ENCODE assay signal across 10 mouse cellular contexts in the genomic region with DNA sequence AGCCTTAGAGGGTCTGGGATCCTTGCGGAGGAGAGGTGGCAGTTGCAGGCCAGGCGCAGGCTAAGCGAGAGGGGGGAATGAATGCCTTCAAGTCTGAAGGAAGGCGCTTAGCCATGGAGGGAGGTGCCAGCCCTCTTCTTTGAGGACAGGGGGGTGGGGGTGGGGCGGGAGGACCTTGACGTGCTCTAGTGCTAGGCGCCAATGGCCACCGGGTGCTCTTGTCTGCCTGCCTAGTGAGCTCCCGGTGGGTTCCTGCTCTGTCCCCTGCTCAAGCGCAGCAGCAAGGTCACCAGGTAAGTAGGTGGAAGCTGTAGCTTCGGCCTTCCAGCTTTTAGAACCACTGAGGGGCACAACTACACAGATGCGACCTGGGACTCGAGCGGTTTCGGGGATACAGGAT. TPM values are rescaled to one million over a fixed set of nuclear protein-coding genes. Genes with fewer than 3 reads are reported as not detected.
DNase-seq lines count a peak whose midpoint lies in the region; ATAC-seq and TF ChIP-seq lines count a peak whose summit lies in the region.
"Had no signal": no experiment of that assay in that cellular context is flagged by ENCODE, and none has a peak within 500 bp of the region (broad histone marks: within the 10 kb centered on the region; RNA-seq: fewer than 3 reads in every experiment).

No protein-coding gene starts in this region.

- H3K27me3 ChIP-seq in testis, adult 2 months (ENCODE audit: control insufficient read depth, insufficient read depth, low read length): no peaks in the 10 kb centered on the region
- H3K27me3 ChIP-seq in forebrain, embryonic 15.5 days: peaks cover 9% of the 10 kb centered on the region; the same call in 1 of the 2 replicates
- H3K27me3 ChIP-seq in liver, embryonic 13.5 days: peaks cover 48% of the 10 kb centered on the region

- H3K4me2 ChIP-seq in forebrain, embryonic 15.5 days (replicated peaks): peak overlapping the region; percentile 98
- H3K4me2 ChIP-seq in liver, embryonic 13.5 days: peak overlapping the region; percentile 76

- no peaks in the 10 kb centered on the region for H3K9me3 ChIP-seq in forebrain, embryonic 15.5 days
- no peaks in the 10 kb centered on the region for H3K9me3 ChIP-seq in liver, embryonic 13.5 days (replicated peaks)

- no peaks in the 10 kb centered on the region for H3K36me3 ChIP-seq in testis, adult 2 months (ENCODE audit: control insufficient read depth, insufficient read depth, low read length)
- no peaks in the 10 kb centered on the region for H3K36me3 ChIP-seq in forebrain, embryonic 15.5 days
- no peaks in the 10 kb centered on the region for H3K36me3 ChIP-seq in liver, embryonic 13.5 days

- WGBS in forebrain, embryonic 15.5 days: 4% methylated on average over 15 of the region's 15 CpGs
- 7% methylated on average over 15 of the region's 15 CpGs for WGBS in liver, embryonic 13.5 days (ENCODE audit: insufficient replicate concordance)

- TF ChIP-seq CTCF in testis, adult 2 months (IDR thresholded peaks at IDR 0.05; ENCODE audit: control insufficient read depth, insufficient read depth, insufficient replicate concordance, low read depth, low read length): no peak

- TF ChIP-seq POLR2A in testis, adult 2 months (IDR thresholded peaks at IDR 0.05; ENCODE audit: control insufficient read depth, low read depth, low read length): no peak

- no peak overlapping the region for H3K27ac ChIP-seq in testis, adult 2 months (ENCODE audit: control insufficient read depth, insufficient read depth, low read depth, low read length)
- no peak overlapping the region for H3K27ac ChIP-seq in forebrain, embryonic 15.5 days (replicated peaks)
- no peak overlapping the region for H3K27ac ChIP-seq in liver, embryonic 13.5 days

- no peak for DNase-seq in testis, postnatal 10 days (ENCODE audit: low spot score)
- no peak for DNase-seq in liver, embryonic 13.5 days
- DNase-seq in layer of hippocampus, postnatal 25 days (ENCODE audit: extremely low spot score in 1 of 2, low spot score in 1 of 2): no peak
- no peak for DNase-seq in left cerebral cortex, postnatal 14 days (ENCODE audit: low spot score in 2 of 2)
- DNase-seq in layer of hippocampus, adult 8-10 months (ENCODE audit: low spot score in 2 of 2): no peak
- DNase-seq in cerebellum, postnatal 25 days: no peak

- ATAC-seq in forebrain, embryonic 15.5 days (replicated peaks): peak; percentile 24
- no peak for ATAC-seq in liver, embryonic 13.5 days (ENCODE audit: low read depth)
- ATAC-seq: activated CD4-positive, CD25-positive, alpha-beta regulatory T cell, adult 4 months had no signal

- H3K4me1 ChIP-seq in testis, adult 2 months (ENCODE audit: control insufficient read depth, insufficient read depth, low read length): peaks cover 7% of the 10 kb centered on the region; the same call in 1 of the 2 replicates
- H3K4me1 ChIP-seq in forebrain, embryonic 15.5 days: peaks cover 18% of the 10 kb centered on the region
- peaks cover 15% of the 10 kb centered on the region; the same call in 1 of the 2 replicates for H3K4me1 ChIP-seq in liver, embryonic 13.5 days (replicated peaks)

- peak overlapping the region; percentile 7; the same call in 1 of the 2 replicates for H3K4me3 ChIP-seq in testis, adult 2 months (ENCODE audit: control insufficient read depth, low read depth, low read length)
- H3K4me3 ChIP-seq in forebrain, embryonic 15.5 days: peak overlapping the region; percentile 49
- H3K4me3 ChIP-seq in liver, embryonic 13.5 days (replicated peaks): peak overlapping the region; percentile 58

- H3K9ac ChIP-seq in forebrain, embryonic 15.5 days (replicated peaks): 0 out of 2 replicates have a peak overlapping the region, but pooled peaks have one; percentile 42
- no peak overlapping the region for H3K9ac ChIP-seq in liver, embryonic 13.5 days

- intact Hi-C loops in left cerebral cortex, postnatal 14 days (cut with DNase I): no loop called here

RNA-seq across cellular contexts. Expression of gene Ppp1r3g, which starts 9.1 kb away (rescaled TPM):
- polyA plus RNA-seq in testis, adult 2 months (2012; rRNA removed): 0.07 TPM in 1 of 2 replicates, not detected in the other
- polyA plus RNA-seq in forebrain, embryonic 15.5 days (2015; fragmentation: Nextera tagmentation; extraction: Ambion mirVana): 1.4 and 1.5 TPM in 2 replicates
- 0.36 and 0.37 TPM in 2 replicates for polyA plus RNA-seq in liver, embryonic 13.5 days (2015; fragmentation: Nextera tagmentation; extraction: Ambion mirVana)
- 10 to 100 TPM; 10.7 to 15.7 TPM for total RNA-seq in layer of hippocampus, postnatal 25 days (2021)
- 10 to 100 TPM; 11.0 to 17.4 TPM for total RNA-seq in left cerebral cortex, postnatal 14 days (2021)
- total RNA-seq in layer of hippocampus, adult 8-10 months (2022): 10 to 100 TPM in 1 of 4 experiments, 1 to 10 TPM in 3; 8.7 to 10.9 (median 9.6) TPM
- total RNA-seq: hematopoietic stem cell, adult 5-6 weeks had no signal
- polyA plus RNA-seq: activated CD4-positive, CD25-positive, alpha-beta regulatory T cell, adult 4 months had no signal

Comparison
In these comparisons a context has a peak if more than half of its experiments do, and no peak if none do; other contexts are left out.
1. H3K4me3 ChIP-seq: peak in every context shown above with its lines; median percentile 58 in liver, embryonic 13.5 days; 49 in forebrain, embryonic 15.5 days; 7 in testis, adult 2 months.